Mouse (Mus musculus) liver, embryonic 15.5 days (tissue): Measurements from ENCODE around the gene Nek11. TPM values are rescaled to one million over a fixed set of nuclear protein-coding genes. Genes with fewer than 3 reads are reported as not detected.

Source experiments
- ATAC-seq: fragments of 200-750 bp; cut with Nextera tagmentation; 2 replicates; pipeline ENCODE4 v1.8.0; 2017; ENCODE audit warnings: moderate number of reproducible peaks, mild to moderate bottlenecking, moderate library complexity; ENCODE audit not compliant: insufficient read depth
- H3K27ac ChIP-seq: fragments of 300-500 bp; sonication (generic); replicated peaks from 2 replicates; pipeline ENCODE4 v1.5.1; 2015; ENCODE audit warnings: mild to moderate bottlenecking, inconsistent platforms
- H3K27me3 ChIP-seq: fragments of 300-500 bp; sonication (generic); 2 replicates; pipeline ENCODE4 v1.6.1; 2015; ENCODE audit warnings: mild to moderate bottlenecking, inconsistent platforms
- H3K36me3 ChIP-seq: fragments of 300-500 bp; sonication (generic); replicated peaks from 2 replicates; pipeline ENCODE4 v1.6.1; 2015; ENCODE audit warnings: moderate library complexity, mild to moderate bottlenecking, inconsistent platforms
- H3K4me1 ChIP-seq: fragments of 300-500 bp; sonication (generic); replicated peaks from 2 replicates; pipeline ENCODE4 v1.6.1; 2015; ENCODE audit warnings: inconsistent platforms
- H3K4me2 ChIP-seq: fragments of 300-500 bp; sonication (generic); 2 replicates; pipeline ENCODE4 v1.6.1; 2015; ENCODE audit warnings: moderate library complexity, mild to moderate bottlenecking, inconsistent platforms
- H3K4me3 ChIP-seq: fragments of 300-500 bp; sonication (generic); replicated peaks from 2 replicates; pipeline ENCODE4 v1.5.1; 2015; ENCODE audit warnings: mild to moderate bottlenecking, inconsistent platforms
- H3K9ac ChIP-seq: fragments of 300-500 bp; sonication (generic); 2 replicates; pipeline ENCODE4 v1.6.1; 2015; ENCODE audit warnings: moderate library complexity, mild to moderate bottlenecking, inconsistent platforms
- H3K9me3 ChIP-seq: fragments of 300-500 bp; sonication (generic); replicated peaks from 2 replicates; pipeline ENCODE4 v1.6.1; 2016; ENCODE audit warnings: inconsistent platforms
- WGBS: fragments of 180-500 bp; shearing (Covaris S2); methylation state at CpG from one replicate; pipeline ENCODE4 v1.1.7; 2015; ENCODE audit warnings: mixed read lengths; ENCODE audit not compliant: insufficient replicate concordance; 5-methylcytosine and 5-hydroxymethylcytosine counted together
- polyA plus RNA-seq: library from polyadenylated mRNA; unstranded; fragments of >200 nt; fragmentation: Nextera tagmentation; extraction: Ambion mirVana; gene quantifications from 2 replicates; pipeline ENCODE4 v1.2.1, GENCODE M21; 2015

Gene Nek11
- polyA plus RNA-seq, 1 experiment from 2014 or later, result 0.05 TPM

DNA sequence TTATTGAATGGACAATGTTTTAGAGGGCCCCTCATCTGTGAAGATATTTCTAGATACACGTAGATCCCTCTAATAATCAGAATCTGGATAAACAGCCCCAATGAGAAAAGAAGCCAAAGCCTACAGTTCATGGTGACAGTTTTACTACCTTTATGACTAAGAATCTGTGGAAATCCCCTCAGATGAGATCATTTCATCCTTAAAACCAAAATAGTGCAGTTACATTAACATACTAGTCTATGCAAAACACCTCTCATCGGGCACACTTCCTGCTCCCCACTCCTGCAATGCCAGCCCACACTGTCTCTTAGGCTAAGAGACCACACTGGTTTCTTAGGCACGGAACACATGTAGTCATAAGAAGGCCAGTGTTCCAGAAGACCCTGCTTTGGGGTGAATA, 26.7 kb downstream of the Nek11 start:
- Histone ChIP-seq H3K9ac (no peak overlapping the region), H3K27me3 (no peaks in the 10 kb centered on the region), H3K36me3 (no peaks in the 10 kb centered on the region), H3K4me2 (no peak overlapping the region), H3K4me1 (no peaks in the 10 kb centered on the region), H3K9me3 (no peaks in the 10 kb centered on the region), H3K4me3 (no peak overlapping the region), H3K27ac (no peak overlapping the region)
- 59% methylated on average over 3 of the region's 3 CpGs for WGBS
- ATAC-seq, result no peak

DNA sequence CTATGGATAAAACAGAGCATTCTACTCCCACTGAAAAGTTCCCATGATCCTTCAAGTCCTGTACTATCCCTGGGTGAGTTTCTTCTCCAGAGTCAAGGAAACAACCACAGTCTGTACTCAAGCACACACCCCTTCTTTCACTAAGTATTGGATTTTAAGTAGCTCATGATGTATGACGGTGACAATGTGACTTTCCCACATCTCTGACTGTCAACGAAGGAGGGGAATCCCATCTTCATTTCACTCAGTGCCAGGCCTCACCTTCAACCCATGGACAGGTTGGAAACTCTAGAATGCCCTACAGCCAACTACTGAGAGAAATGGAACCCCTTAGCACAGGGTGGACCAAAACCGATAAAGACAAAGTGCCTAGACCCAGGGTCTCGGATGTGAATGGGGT, 29.1 kb downstream of the Nek11 start:
- WGBS, result 75% methylated on average over 4 of the region's 4 CpGs
- Histone ChIP-seq H3K4me3 (no peak overlapping the region), H3K4me1 (no peaks in the 10 kb centered on the region), H3K4me2 (no peak overlapping the region), H3K27me3 (no peaks in the 10 kb centered on the region), H3K36me3 (no peaks in the 10 kb centered on the region), H3K27ac (no peak overlapping the region), H3K9me3 (no peaks in the 10 kb centered on the region), H3K9ac (no peak overlapping the region)
- no peak for ATAC-seq

DNA sequence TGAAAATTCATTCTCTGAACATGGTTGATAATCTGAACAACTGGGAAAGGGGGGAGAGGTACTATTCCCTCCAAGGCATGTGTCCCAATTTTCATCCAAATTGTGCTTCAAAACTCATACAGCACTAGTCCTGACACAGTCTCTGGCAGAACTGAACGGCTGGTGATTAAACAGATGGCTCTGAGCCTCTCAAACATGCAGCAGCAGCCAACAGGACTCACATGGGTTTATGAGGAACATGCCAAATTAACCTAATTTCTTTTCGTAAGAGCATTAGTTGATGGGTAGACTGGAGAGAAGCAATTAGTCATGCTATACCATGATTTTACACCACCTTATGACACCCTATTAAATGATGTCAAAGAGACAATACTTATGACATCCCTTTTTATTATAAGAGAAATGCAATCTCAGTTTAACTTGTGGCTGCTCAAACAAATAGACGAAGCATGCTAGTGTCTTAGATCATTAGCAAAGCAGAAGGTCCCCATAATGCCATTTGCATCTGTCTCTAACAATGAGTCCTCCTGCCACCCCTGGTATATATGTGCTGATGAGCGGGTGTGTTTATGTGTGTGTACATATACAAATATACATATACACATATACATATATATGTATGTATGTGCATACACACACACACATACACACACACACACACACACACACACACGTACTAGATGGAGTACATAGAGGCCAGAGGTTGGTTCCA, 31.6 kb downstream of the Nek11 start:
- no peak overlapping the region for H3K27ac ChIP-seq
- H3K9ac ChIP-seq, result no peak overlapping the region
- no peaks in the 10 kb centered on the region for H3K4me1 ChIP-seq
- no peak for ATAC-seq
- 55% methylated on average over 5 of the region's 5 CpGs for WGBS
- H3K36me3 ChIP-seq, result no peaks in the 10 kb centered on the region
- H3K4me2 ChIP-seq, result no peak overlapping the region
- H3K9me3 ChIP-seq, result no peaks in the 10 kb centered on the region
- no peaks in the 10 kb centered on the region for H3K27me3 ChIP-seq
- no peak overlapping the region for H3K4me3 ChIP-seq

DNA sequence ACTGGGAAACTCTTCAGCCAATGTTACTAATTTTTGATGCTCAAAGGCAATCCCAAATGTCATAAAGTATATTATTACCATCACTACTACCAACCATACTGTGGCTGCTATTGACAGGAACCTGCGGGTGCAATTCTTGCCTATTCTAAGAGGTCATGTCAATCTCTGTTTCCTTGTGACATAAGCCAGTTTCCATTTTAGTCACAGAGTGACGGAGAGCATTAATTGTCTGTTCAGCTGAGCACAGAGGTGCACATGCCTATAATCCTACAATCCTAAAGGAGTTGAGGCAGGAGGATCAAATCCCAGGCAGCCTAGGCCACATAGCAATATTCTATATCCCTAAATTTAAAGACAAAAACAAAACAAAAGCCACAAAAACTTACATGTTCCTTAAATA, 33.1 kb downstream of the Nek11 start:
- H3K27ac ChIP-seq, result no peak overlapping the region
- no peaks in the 10 kb centered on the region for H3K4me1 ChIP-seq
- no peak for ATAC-seq
- H3K27me3 ChIP-seq, result no peaks in the 10 kb centered on the region
- no peaks in the 10 kb centered on the region for H3K36me3 ChIP-seq
- no peak overlapping the region for H3K4me2 ChIP-seq
- H3K4me3 ChIP-seq, result no peak overlapping the region
- no peaks in the 10 kb centered on the region for H3K9me3 ChIP-seq
- no peak overlapping the region for H3K9ac ChIP-seq
- WGBS, result 60% methylated on average over 2 of the region's 2 CpGs

DNA sequence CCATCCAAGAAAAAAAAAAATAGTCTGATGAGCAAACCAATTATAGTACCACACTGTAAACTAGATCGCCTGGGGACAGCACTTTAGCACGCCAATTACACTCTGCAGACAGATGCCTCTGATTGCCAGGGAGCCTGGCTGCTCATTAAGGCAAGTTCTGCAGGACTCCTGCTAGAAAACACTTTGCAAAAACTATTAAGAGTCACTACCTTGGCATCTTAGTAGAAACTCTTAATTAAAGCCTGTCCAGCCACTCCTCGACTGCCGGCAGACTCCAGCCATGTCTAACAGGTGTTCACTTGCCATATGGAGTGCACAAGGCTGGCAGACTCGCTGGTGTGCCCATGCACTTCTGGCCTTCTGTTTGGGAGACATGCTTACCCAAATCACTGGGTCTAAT, 46.3 kb downstream of the Nek11 start:
- no peaks in the 10 kb centered on the region for H3K36me3 ChIP-seq
- no peak overlapping the region for H3K4me2 ChIP-seq
- H3K9me3 ChIP-seq, result no peaks in the 10 kb centered on the region
- ATAC-seq, result no peak
- WGBS, result 62% methylated on average over 5 of the region's 5 CpGs
- no peaks in the 10 kb centered on the region for H3K4me1 ChIP-seq
- no peak overlapping the region for H3K27ac ChIP-seq
- H3K4me3 ChIP-seq, result no peak overlapping the region
- no peaks in the 10 kb centered on the region for H3K27me3 ChIP-seq
- H3K9ac ChIP-seq, result no peak overlapping the region

DNA sequence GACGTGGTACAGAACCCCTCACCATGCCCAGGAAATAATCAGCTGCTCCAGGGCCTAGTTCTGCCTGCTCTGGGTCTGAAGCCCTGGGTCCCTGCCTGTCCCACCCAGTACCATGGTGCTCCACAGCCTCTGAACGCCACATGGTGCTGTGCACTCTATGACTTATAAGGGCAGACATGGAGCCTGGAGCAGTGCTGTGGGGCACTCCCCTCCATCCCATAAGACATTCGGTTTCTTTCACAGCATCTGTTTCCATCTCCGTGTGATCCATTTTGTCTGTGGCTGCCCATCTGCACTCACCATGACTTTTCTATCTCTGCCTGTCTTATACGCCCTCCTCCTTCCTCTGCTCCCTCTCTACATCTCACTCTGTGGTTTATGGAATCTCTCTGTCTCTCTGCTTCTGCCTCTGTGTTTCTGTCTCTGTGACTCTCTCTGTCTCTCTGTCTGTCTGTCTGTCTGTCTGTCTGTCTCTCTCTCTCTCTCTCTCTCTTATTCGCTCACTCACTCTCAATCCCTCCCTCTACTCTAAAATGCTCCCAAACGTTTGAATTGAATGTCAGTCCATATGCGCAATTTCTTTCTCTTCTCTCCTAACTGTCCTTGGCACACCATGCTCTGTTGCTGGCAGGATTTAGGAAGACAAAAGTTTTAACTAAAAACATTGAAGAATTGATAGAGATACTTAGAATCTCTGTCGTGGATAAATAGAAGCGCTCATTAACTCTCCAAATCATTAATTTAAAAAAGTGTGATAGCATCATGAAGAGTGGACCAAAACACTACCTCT, 46.9 kb downstream of the Nek11 start:
- Histone ChIP-seq H3K4me1 (no peaks in the 10 kb centered on the region), H3K27me3 (no peaks in the 10 kb centered on the region), H3K4me3 (no peak overlapping the region), H3K4me2 (no peak overlapping the region), H3K27ac (no peak overlapping the region), H3K36me3 (no peaks in the 10 kb centered on the region), H3K9me3 (no peaks in the 10 kb centered on the region), H3K9ac (no peak overlapping the region)
- WGBS, result 59% methylated on average over 10 of the region's 10 CpGs
- ATAC-seq, result no peak

DNA sequence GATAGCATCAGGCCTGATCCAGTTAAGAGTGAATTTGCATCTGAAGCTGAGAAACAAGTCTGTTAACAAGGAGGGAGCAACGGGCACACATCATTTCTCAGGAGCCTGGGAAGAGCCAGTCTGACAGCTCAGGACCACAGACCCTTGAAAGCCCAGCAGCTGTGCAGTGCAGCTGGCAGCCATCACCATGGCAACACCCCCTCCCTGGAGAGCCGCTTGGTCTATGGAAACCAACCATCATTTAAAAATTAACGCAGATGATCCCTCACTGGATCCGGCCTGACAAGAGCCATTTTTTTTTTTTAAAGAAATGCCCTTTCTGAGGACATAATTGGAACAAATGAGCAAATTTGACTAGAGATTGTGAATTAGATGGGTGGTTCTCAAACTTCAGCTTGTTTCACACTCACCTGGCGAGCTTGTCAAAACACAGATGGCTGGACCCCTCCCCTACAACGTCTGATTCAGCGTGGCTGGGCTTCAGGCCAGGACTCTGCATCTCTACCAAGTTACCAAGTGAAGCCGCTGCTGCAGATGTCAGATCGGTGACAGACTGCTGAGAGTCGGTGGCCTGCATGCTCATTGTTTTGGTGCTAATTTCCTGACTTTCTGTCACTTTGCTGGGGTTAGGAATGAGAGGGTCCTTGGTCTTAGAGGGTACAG, 52.2 kb downstream of the Nek11 start:
- H3K36me3 ChIP-seq, result no peaks in the 10 kb centered on the region
- no peaks in the 10 kb centered on the region for H3K9me3 ChIP-seq
- no peak overlapping the region for H3K27ac ChIP-seq
- no peak overlapping the region for H3K9ac ChIP-seq
- 53% methylated on average over 10 of the region's 10 CpGs for WGBS
- no peaks in the 10 kb centered on the region for H3K27me3 ChIP-seq
- ATAC-seq, result no peak
- H3K4me1 ChIP-seq, result no peaks in the 10 kb centered on the region
- H3K4me3 ChIP-seq, result no peak overlapping the region
- no peak overlapping the region for H3K4me2 ChIP-seq

DNA sequence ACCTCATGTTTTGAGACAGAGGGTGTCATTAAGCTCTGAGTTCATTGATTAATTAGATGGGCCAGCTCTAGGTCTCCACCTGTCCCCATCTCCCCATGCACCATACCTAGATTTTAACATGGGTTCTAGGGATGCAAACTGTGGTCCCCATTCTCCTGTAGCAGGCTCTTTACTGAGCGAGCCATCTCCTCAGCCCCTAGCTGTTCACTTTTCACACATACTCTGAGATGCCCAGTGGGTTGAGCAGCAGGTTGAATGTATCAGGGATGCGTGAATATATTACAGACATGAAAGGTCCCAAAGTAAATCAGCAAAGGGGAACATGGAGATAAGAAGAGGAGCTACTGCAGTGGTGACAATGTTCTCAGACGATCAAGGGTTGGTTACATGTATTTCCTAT, 52.8 kb downstream of the Nek11 start:
- ATAC-seq, result no peak
- no peaks in the 10 kb centered on the region for H3K4me1 ChIP-seq
- H3K36me3 ChIP-seq, result no peaks in the 10 kb centered on the region
- WGBS, result 65% methylated on average over 3 of the region's 3 CpGs
- no peak overlapping the region for H3K27ac ChIP-seq
- H3K4me3 ChIP-seq, result no peak overlapping the region
- H3K27me3 ChIP-seq, result no peaks in the 10 kb centered on the region
- H3K9me3 ChIP-seq, result no peaks in the 10 kb centered on the region
- H3K4me2 ChIP-seq, result no peak overlapping the region
- no peak overlapping the region for H3K9ac ChIP-seq

DNA sequence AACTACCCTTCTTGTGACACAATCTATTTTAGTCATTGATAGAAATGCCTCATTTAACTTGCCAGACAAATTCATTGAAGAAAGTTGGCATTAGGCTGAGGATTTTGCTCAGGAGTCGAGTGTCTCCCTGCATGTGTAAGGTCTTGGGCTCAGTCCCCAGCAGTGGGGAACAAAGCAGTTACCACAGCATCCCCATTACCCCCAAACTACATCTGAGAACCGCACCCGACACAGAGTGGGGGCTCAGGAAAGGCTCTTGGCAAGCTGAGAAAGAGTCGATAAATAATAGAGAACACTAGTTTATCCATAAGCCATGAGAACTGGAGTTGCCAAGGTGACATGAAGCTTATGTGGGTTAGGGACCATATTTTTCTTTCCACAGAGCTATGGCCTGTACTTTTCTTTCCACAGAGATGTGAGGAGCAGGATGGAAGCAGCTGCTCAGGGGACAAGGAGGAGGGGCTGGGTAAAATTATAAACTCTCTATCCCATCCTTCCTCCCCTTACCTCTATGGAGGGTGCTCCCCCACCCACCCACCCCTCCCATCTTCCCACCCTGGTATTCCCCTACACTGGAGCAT, 62.8 kb downstream of the Nek11 start:
- ATAC-seq, result no peak
- Histone ChIP-seq H3K4me2 (no peak overlapping the region), H3K27ac (no peak overlapping the region), H3K4me1 (no peaks in the 10 kb centered on the region), H3K4me3 (no peak overlapping the region), H3K9ac (no peak overlapping the region), H3K36me3 (no peaks in the 10 kb centered on the region), H3K9me3 (no peaks in the 10 kb centered on the region), H3K27me3 (no peaks in the 10 kb centered on the region)
- WGBS, result 70% methylated on average over 4 of the region's 4 CpGs

DNA sequence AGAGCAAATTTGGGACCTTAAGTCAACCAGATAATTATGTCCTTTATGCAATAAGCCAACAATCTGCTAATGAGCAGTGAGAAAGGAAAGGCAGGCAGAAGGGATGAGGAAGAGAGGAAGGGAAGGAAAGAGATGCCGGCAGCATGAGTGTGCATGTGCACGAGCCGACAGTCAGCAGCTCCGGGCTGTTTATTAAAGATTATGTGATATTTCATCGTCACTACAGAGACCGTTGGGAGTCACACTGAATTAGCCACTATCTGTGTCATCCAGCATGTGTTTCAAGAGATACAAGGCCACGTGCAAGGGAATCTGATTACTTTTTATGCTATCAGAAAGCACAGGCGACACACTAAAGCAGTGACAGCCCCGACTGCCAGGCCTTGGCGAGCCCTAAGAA, 73.5 kb downstream of the Nek11 start:
- Histone ChIP-seq H3K4me1 (no peaks in the 10 kb centered on the region), H3K4me2 (no peak overlapping the region), H3K4me3 (no peak overlapping the region), H3K9me3 (no peaks in the 10 kb centered on the region), H3K9ac (no peak overlapping the region), H3K27ac (no peak overlapping the region), H3K36me3 (no peaks in the 10 kb centered on the region), H3K27me3 (no peaks in the 10 kb centered on the region)
- WGBS, result 64% methylated on average over 10 of the region's 10 CpGs
- ATAC-seq, result no peak

DNA sequence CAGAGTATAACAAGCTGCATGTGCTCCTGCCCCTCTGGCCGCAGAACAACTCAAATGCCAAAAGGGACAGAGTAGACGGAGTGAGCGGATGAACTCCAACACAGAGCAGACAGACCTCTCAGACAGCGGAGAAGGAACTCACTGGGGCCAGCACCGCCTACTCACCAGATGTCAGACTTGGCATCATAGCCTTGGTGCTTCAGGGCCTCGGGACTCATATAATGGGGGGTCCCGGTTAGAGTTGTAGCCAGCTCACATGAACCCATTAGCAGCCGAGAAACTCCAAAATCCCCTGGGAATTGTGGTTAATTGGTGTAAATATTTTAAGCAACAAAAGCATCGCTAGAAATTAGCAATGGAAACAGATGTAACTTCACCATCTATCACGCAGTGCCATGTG, 82.1 kb downstream of the Nek11 start:
- H3K36me3 ChIP-seq, result no peaks in the 10 kb centered on the region
- no peak for ATAC-seq
- H3K9ac ChIP-seq, result no peak overlapping the region
- H3K27ac ChIP-seq, result no peak overlapping the region
- H3K4me1 ChIP-seq, result no peaks in the 10 kb centered on the region
- WGBS, result 69% methylated on average over 10 of the region's 10 CpGs
- no peaks in the 10 kb centered on the region for H3K9me3 ChIP-seq
- no peak overlapping the region for H3K4me2 ChIP-seq
- H3K27me3 ChIP-seq, result no peaks in the 10 kb centered on the region
- no peak overlapping the region for H3K4me3 ChIP-seq
